ENCODE assay signal across 21 mouse cellular contexts in the genomic region with DNA sequence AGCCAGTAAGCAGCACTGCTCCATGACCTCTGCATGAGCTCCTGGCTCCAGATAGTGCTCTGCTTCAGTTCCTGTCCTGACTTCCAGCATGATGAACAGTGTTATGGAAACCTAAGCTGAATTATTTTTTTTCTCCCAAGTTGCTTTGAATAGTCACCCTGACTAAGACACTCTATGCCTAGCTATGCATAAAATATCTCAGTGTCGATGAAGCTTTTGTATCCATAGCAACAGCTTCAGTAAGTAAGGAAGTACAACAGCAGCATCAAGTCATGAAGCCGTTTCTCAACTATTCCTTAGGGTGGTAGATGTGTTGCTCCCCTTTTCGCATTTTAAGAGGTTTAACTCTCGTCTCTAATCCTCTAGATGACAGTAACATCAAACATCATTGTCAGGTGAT.
DNase-seq lines count a peak whose midpoint lies in the region; ATAC-seq and TF ChIP-seq lines count a peak whose summit lies in the region.
"Had no signal": no experiment of that assay in that cellular context is flagged by ENCODE, and none has a peak within 500 bp of the region (broad histone marks: within the 10 kb centered on the region; RNA-seq: fewer than 3 reads in every experiment).

No protein-coding gene starts in this region.

- TF ChIP-seq CTCF in forebrain, postnatal 0 days (IDR thresholded peaks at IDR 0.05; ENCODE audit: low read depth) = no peak
- no peak for TF ChIP-seq CTCF in left cerebral cortex, adult 2 months (IDR thresholded peaks at IDR 0.05)
- no peak for TF ChIP-seq CTCF in midbrain, postnatal 0 days (IDR thresholded peaks at IDR 0.05)

- H3K9me3 ChIP-seq in forebrain, postnatal 0 days (ENCODE audit: low read length) = no peaks in the 10 kb centered on the region
- no peaks in the 10 kb centered on the region for H3K9me3 ChIP-seq in forebrain, embryonic 14.5 days (replicated peaks; ENCODE audit: control insufficient read depth, low read length)
- H3K9me3 ChIP-seq in midbrain, postnatal 0 days (ENCODE audit: low read length) = no peaks in the 10 kb centered on the region
- H3K9me3 ChIP-seq: embryonic facial prominence, embryonic 15.5 days; heart, embryonic 13.5 days had no signal

- intact Hi-C loops in left cerebral cortex, adult 2 months (cut with DNase I) = no loop called here

- peak; percentile 96 for ATAC-seq in forebrain, postnatal 0 days
- no peak for ATAC-seq in forebrain, embryonic 14.5 days
- peak; percentile 44; the same call in 1 of the 2 replicates for ATAC-seq in midbrain, postnatal 0 days (ENCODE audit: low FRiP score)
- ATAC-seq: activated CD4-positive, CD25-positive, alpha-beta regulatory T cell, adult 4 months; intestine, embryonic 16.5 days; Patski had no signal

- WGBS in forebrain, postnatal 0 days = 51% methylated on average over 4 of the region's 4 CpGs
- 80% methylated on average over 4 of the region's 4 CpGs for WGBS in forebrain, embryonic 14.5 days
- WGBS in midbrain, postnatal 0 days = 37% methylated on average over 4 of the region's 4 CpGs

- no peak overlapping the region for H3K4me2 ChIP-seq in forebrain, postnatal 0 days (ENCODE audit: low read depth)
- H3K4me2 ChIP-seq in forebrain, embryonic 14.5 days (ENCODE audit: low read length) = no peak overlapping the region
- no peak overlapping the region for H3K4me2 ChIP-seq in midbrain, postnatal 0 days (ENCODE audit: low read depth, low read length, poor library complexity, severe bottlenecking)
- H3K4me2 ChIP-seq: embryonic facial prominence, embryonic 15.5 days; heart, embryonic 13.5 days had no signal

- H3K9ac ChIP-seq in forebrain, postnatal 0 days = no peak overlapping the region
- H3K9ac ChIP-seq in forebrain, embryonic 14.5 days (ENCODE audit: low read length) = no peak overlapping the region
- no peak overlapping the region for H3K9ac ChIP-seq in midbrain, postnatal 0 days (replicated peaks; ENCODE audit: low read length, poor library complexity, severe bottlenecking)
- H3K9ac ChIP-seq: embryonic facial prominence, embryonic 15.5 days; heart, embryonic 13.5 days had no signal

- no peaks in the 10 kb centered on the region for H3K4me1 ChIP-seq in forebrain, postnatal 0 days (ENCODE audit: insufficient read depth)
- no peaks in the 10 kb centered on the region for H3K4me1 ChIP-seq in forebrain, embryonic 14.5 days (ENCODE audit: control insufficient read depth, insufficient read depth, low read length)
- 0 out of 2 replicates have a peak, but pooled peaks cover 3% of the 10 kb centered on the region for H3K4me1 ChIP-seq in midbrain, postnatal 0 days (ENCODE audit: insufficient read depth, low read length)
- H3K4me1 ChIP-seq: embryonic facial prominence, embryonic 15.5 days; heart, embryonic 13.5 days had no signal

- H3K27me3 ChIP-seq in forebrain, postnatal 0 days (ENCODE audit: insufficient read depth, low read length) = no peaks in the 10 kb centered on the region
- no peaks in the 10 kb centered on the region for H3K27me3 ChIP-seq in forebrain, embryonic 14.5 days (replicated peaks; ENCODE audit: control insufficient read depth, insufficient read depth, low read length)
- no peaks in the 10 kb centered on the region for H3K27me3 ChIP-seq in midbrain, postnatal 0 days (ENCODE audit: insufficient read depth, low read length)
- H3K27me3 ChIP-seq: CH12.LX; embryonic facial prominence, embryonic 15.5 days; heart, embryonic 13.5 days had no signal

- H3K4me3 ChIP-seq in forebrain, postnatal 0 days (ENCODE audit: low read depth, low read length) = no peak overlapping the region
- H3K4me3 ChIP-seq in forebrain, embryonic 14.5 days (ENCODE audit: low read depth, low read length) = no peak overlapping the region
- no peak overlapping the region for H3K4me3 ChIP-seq in left cerebral cortex, adult 2 months
- no peak overlapping the region for H3K4me3 ChIP-seq in midbrain, postnatal 0 days (ENCODE audit: low read depth, low read length)
- H3K4me3 ChIP-seq: embryonic facial prominence, embryonic 15.5 days; erythroblast, embryonic 14.5 days; gastrocnemius, adult 2 months; heart, embryonic 13.5 days had no signal

- no peaks in the 10 kb centered on the region for H3K36me3 ChIP-seq in forebrain, postnatal 0 days (ENCODE audit: insufficient read depth)
- H3K36me3 ChIP-seq in forebrain, embryonic 14.5 days (ENCODE audit: control insufficient read depth, insufficient read depth, low read length) = no peaks in the 10 kb centered on the region
- H3K36me3 ChIP-seq in midbrain, postnatal 0 days (ENCODE audit: insufficient read depth, low read length) = no peaks in the 10 kb centered on the region
- H3K36me3 ChIP-seq: embryonic facial prominence, embryonic 15.5 days; heart, embryonic 13.5 days had no signal

- no peak overlapping the region for H3K27ac ChIP-seq in forebrain, postnatal 0 days (ENCODE audit: low read depth, low read length)
- H3K27ac ChIP-seq in forebrain, embryonic 14.5 days (ENCODE audit: low read depth, low read length) = no peak overlapping the region
- H3K27ac ChIP-seq in left cerebral cortex, adult 2 months = peak overlapping the region; percentile 18; the same call in 1 of the 2 replicates
- no peak overlapping the region for H3K27ac ChIP-seq in midbrain, postnatal 0 days (ENCODE audit: low read depth, low read length)
- H3K27ac ChIP-seq: embryonic facial prominence, embryonic 15.5 days; gastrocnemius, adult 2 months; heart, embryonic 13.5 days had no signal

- DNase-seq in forebrain, postnatal 0 days = peak; percentile 43
- DNase-seq in forebrain, embryonic 14.5 days (ENCODE audit: low spot score) = no peak
- no peak for DNase-seq in left cerebral cortex, adult 2 months (ENCODE audit: extremely low spot score in 1 of 2, low spot score in 2 of 2)
- DNase-seq in left cerebral cortex, adult 11 months (ENCODE audit: low spot score) = no peak
- DNase-seq in brain, adult 2 months (ENCODE audit: low read depth, low spot score) = peak; percentile 49
- peak; percentile 28 for DNase-seq in midbrain, postnatal 0 days (ENCODE audit: low spot score)
- DNase-seq in cerebellum, postnatal 36 days = no peak
- DNase-seq: adrenal gland, postnatal 14 days; cerebellum, adult 2 months; cerebellum, postnatal 10 days; embryo, embryonic 11 days; gastrocnemius, adult 2 months; gastrocnemius, postnatal 25 days; heart, postnatal 36 days had no signal

Comparison
In these comparisons a context has a peak if more than half of its experiments do, and no peak if none do; other contexts are left out.
1. DNase-seq: peak in forebrain, postnatal 0 days (single experiment), brain, adult 2 months (single experiment) and midbrain, postnatal 0 days (single experiment); none in forebrain, embryonic 14.5 days (single experiment), left cerebral cortex, adult 2 months (0 of 2), left cerebral cortex, adult 11 months (single experiment) and cerebellum, postnatal 36 days (0 of 2).